Mouse (Mus musculus): ENCODE data around the gene Sdk2.

DNA sequence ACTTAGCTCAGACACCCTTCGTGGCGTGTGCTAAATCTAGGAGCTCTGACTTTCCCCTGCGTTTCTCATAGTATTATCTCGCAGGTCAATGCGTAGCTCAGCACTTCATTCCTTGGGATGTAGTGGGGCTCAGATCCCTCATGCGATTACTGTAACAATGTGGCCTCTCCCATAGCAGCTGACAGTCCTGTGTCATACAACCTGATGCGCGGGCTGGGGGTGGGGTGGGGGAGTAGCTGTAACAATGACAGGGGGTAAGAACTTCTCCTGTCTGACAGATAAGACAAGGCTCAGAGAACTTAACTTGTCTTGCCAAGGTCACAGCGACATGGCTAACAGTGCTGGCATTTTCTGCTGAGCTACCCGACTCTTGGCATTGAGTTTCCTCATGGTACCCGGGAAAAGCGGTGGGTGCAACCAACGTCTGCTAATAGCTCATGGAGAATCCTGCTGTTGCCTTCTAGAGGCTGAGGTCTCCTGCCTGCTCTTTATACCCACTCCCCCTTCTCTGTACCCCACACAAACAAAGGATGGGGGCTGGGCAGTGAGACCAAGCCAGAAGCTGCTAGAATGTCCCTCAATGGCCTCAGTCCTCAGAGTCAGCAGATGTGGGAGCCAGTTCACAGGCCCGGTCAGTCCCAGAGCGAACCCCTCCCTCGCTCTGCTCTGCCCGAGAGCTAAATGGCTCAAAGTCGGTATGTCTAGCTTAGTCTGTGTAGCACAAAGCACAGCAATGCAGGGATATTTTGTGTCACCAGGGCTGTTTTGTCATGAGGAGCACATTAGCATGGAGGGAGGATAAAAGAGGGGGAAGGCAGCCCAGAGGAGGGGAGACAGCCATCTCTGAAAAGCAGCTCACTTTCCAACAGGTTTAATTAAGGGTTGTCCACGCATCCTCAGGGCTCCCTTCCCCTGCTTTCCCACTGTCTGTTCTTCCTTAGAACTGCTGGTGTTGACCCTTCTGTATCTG is 269.5 kb downstream of the Sdk2 start:
- TF ChIP-seq CTCF (IDR thresholded peaks at IDR 0.05; ENCODE audit: extremely low read depth, insufficient read depth, insufficient read length, insufficient replicate concordance), result no peak
- no peak for TF ChIP-seq POLR2A (IDR thresholded peaks at IDR 0.05; ENCODE audit: low read depth, low read length)
